Mouse (Mus musculus) liver, embryonic 11.5 days (tissue): ENCODE results near the gene 5830473C10Rik. TPM values are rescaled to one million over a fixed set of nuclear protein-coding genes. Genes with fewer than 3 reads are reported as not detected.
A peak's percentile ranks its signal among the peaks of the same experiment; 100 is the strongest.

Source experiments
- ATAC-seq: fragments of 200-750 bp; cut with Nextera tagmentation; replicated peaks from 2 replicates; pipeline ENCODE4 v1.8.0; 2017; ENCODE audit warnings: moderate number of reproducible peaks, mild to moderate bottlenecking, moderate TSS enrichment, moderate library complexity; ENCODE audit not compliant: low FRiP score
- DNase-seq: peaks from one replicate; pipeline ENCODE4 v3.0.0-alpha.2; 2017; ENCODE audit warnings: low spot score
- H3K27ac ChIP-seq: fragments of 300-500 bp; sonication (generic); 2 replicates; pipeline ENCODE4 v1.5.1; 2014; ENCODE audit warnings: mild to moderate bottlenecking, low read depth, low read length, control low read depth
- H3K27me3 ChIP-seq: fragments of 300-500 bp; sonication (generic); replicated peaks from 2 replicates; pipeline ENCODE4 v1.6.1; 2014; ENCODE audit warnings: low read length, mixed read lengths; ENCODE audit not compliant: control insufficient read depth, insufficient read depth
- H3K36me3 ChIP-seq: fragments of 300-500 bp; sonication (generic); 2 replicates; pipeline ENCODE4 v1.6.1; 2014; ENCODE audit warnings: mild to moderate bottlenecking, low read length, moderate library complexity, mixed read lengths; ENCODE audit not compliant: control insufficient read depth, insufficient read depth
- H3K4me1 ChIP-seq: fragments of 300-500 bp; sonication (generic); replicated peaks from 2 replicates; pipeline ENCODE4 v1.6.1; 2014; ENCODE audit warnings: low read length, mixed read lengths; ENCODE audit not compliant: control insufficient read depth, insufficient read depth
- H3K4me2 ChIP-seq: fragments of 300-500 bp; sonication (generic); 2 replicates; pipeline ENCODE4 v1.6.1; 2014; ENCODE audit warnings: mild to moderate bottlenecking, control low read depth, moderate library complexity
- H3K4me3 ChIP-seq: fragments of 300-500 bp; sonication (generic); 2 replicates; pipeline ENCODE4 v1.5.1; 2014; ENCODE audit warnings: low read depth, low read length, control low read depth
- H3K9ac ChIP-seq: fragments of 300-500 bp; sonication (generic); 2 replicates; pipeline ENCODE4 v1.6.1; 2014; ENCODE audit warnings: low read depth, low read length, control low read depth
- H3K9me3 ChIP-seq: fragments of 300-500 bp; sonication (generic); 2 replicates; pipeline ENCODE4 v1.6.1; 2016; ENCODE audit warnings: low read length, inconsistent platforms, mixed read lengths; ENCODE audit not compliant: control insufficient read depth
- WGBS: fragments of 180-500 bp; shearing (Covaris S2); extraction: QIAGEN DNeasy Blood & Tissue Kit; methylation state at CpG from one replicate; pipeline ENCODE4 v1.1.7; 2014; 5-methylcytosine and 5-hydroxymethylcytosine counted together
- polyA plus RNA-seq: library from polyadenylated mRNA; unstranded; fragments of >200 nt; fragmentation: Nextera tagmentation; extraction: Ambion mirVana; gene quantifications from 2 replicates; pipeline ENCODE4 v1.2.1, GENCODE M21; 2014

5830473C10Rik gene
- polyA plus RNA-seq, 1 experiment from 2014 or later, result 0.19 TPM

DNA sequence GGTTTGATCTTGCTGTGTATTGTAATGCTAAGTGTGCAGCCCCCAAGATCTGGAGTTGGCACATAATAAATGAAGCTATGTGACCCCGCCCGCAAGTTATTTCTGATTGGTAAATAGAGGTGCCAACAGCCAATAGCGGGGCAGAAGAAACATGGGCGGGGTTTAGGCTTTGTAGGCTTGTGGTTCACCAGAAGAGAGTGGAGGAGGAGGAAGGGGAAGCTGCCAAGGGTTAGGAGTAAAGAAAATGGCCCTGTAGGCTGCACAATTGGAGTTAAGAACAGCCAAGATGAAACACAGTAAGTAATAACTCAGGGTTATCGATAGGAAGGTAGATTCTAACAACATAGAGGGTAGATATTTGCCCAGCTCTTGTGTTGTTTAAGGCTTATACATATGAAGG, 25.6 kb downstream of the 5830473C10Rik start:
- H3K9me3 ChIP-seq, result no peaks in the 10 kb centered on the region
- H3K4me3 ChIP-seq, result no peak overlapping the region
- H3K27ac ChIP-seq, result no peak overlapping the region
- no peaks in the 10 kb centered on the region for H3K4me1 ChIP-seq
- ATAC-seq (no peak), DNase-seq (no peak)
- WGBS, result 64% methylated on average over 5 of the region's 5 CpGs
- no peak overlapping the region for H3K4me2 ChIP-seq
- no peaks in the 10 kb centered on the region for H3K27me3 ChIP-seq
- no peak overlapping the region for H3K9ac ChIP-seq
- H3K36me3 ChIP-seq, result no peaks in the 10 kb centered on the region

DNA sequence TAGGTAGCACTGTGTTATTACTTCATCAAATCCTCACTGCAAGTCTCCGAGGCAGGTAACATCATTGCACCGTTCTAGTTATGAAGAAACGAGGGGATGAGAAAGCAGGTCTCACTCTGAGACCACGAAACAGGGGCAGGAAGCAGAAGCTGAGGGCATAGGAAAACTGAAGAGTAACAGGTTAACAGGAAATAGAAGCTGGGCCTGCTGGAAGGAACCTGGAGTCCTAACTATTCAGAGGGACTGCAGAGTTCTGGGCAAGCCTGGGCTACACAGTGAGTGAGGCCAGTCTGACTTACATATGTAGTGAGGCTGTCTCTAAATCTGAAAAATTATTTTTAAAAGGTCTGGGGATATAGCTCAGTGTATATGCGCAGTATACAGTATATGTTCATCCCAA, 27.2 kb downstream of the 5830473C10Rik start:
- Histone ChIP-seq H3K27ac (no peak overlapping the region), H3K4me1 (no peaks in the 10 kb centered on the region), H3K4me3 (no peak overlapping the region), H3K4me2 (no peak overlapping the region), H3K27me3 (no peaks in the 10 kb centered on the region), H3K9me3 (no peaks in the 10 kb centered on the region), H3K9ac (no peak overlapping the region), H3K36me3 (no peaks in the 10 kb centered on the region)
- 85% methylated on average over 5 of the region's 5 CpGs for WGBS
- no peak for ATAC-seq
- DNase-seq, result no peak

DNA sequence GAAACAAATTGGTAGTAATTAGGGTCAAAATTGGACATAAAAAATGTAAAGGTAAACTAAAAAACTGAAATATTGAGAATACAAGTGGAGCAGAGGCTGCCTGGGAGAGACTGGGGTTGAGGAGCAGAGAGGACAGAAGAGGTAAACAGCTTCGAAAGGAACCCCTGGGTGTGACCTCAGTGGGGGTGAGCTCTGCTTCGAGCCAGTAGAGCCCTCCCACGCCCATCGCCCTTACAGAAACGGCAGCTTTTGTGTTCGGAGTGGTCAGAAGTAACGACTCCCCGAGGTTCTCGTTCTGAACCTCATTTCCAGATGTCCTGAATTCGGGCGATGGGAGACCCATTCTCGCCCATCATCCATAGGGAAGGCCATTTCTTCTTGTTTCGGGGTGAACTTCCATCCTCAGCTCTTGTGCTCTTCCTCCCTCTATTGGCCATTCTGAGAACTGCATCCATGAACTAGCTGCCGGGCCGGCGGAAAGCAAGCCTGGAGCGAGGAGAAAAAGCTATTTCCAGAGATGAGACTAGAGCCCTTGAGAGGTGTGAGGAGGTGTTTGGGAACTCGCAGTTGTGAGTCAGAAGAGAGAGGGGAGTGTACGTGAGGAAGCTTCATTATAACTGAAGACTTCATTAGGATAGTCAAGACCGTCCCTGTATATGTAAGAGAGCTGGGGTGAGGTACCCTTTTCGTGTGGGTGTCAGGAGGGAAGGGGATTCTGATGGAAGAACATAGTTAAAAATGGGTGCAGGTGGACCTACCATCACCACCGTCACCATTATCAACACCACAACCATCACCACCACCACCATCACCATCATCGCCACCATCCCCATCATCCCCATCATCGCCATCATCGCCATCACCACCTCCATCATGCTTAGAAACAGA, 28.0 kb downstream of the 5830473C10Rik start:
- peak; percentile 34 for ATAC-seq
- Histone ChIP-seq H3K4me3 (peak overlapping the region; percentile 31), H3K4me1 (no peaks in the 10 kb centered on the region), H3K4me2 (peak overlapping the region; percentile 67), H3K27me3 (no peaks in the 10 kb centered on the region), H3K27ac (no peak overlapping the region), H3K9me3 (no peaks in the 10 kb centered on the region), H3K36me3 (no peaks in the 10 kb centered on the region), H3K9ac (no peak overlapping the region)
- DNase-seq, result peak; percentile 54
- whole genome bisulfite sequencing, result 25% methylated on average over 25 of the region's 25 CpGs

DNA sequence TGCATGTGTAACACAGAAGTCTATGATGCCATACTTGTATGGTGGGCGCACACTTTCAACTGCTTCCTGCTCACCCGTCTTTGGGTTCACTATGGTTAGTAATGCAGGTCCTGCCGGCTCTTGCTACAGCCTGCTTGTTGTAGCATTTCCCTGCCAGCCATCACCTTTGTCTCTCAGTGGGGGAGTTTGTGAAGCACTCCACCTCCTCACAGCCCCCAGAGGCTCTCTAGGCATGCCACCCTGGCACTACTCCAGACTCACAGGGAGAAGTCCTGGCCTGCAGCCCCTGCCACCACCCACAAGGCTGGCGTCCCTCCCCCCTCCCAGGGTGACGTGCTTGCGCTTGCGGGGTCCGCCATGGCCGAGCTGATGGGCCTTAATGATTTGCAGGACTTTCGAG, 29.8 kb downstream of the 5830473C10Rik start:
- H3K4me3 ChIP-seq, result no peak overlapping the region
- DNase-seq, result no peak
- no peaks in the 10 kb centered on the region for H3K9me3 ChIP-seq
- 82% methylated on average over 10 of the region's 10 CpGs for WGBS
- no peak overlapping the region for H3K27ac ChIP-seq
- no peaks in the 10 kb centered on the region for H3K36me3 ChIP-seq
- H3K9ac ChIP-seq, result no peak overlapping the region
- no peaks in the 10 kb centered on the region for H3K27me3 ChIP-seq
- H3K4me1 ChIP-seq, result no peaks in the 10 kb centered on the region
- no peak for ATAC-seq
- no peak overlapping the region for H3K4me2 ChIP-seq

DNA sequence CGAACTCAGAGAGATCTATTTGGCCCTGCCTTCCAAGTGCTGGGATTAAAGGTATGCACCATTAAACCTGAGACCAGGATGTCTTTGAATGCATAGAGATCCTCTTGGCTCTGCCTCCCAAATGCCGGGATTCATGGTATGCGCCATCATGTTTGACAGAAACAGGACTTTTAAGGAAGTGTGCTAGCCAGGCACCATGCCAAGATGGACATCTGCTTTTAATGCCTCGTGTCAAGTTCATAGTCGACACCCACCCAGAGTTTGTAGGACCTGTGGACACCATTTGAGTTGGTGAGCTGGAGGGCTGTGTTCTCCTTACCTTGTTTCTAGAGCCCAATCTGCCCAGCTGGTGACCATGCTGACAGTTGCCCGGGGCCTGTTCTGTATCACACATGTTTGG, 31.0 kb downstream of the 5830473C10Rik start:
- Histone ChIP-seq H3K4me3 (no peak overlapping the region), H3K4me2 (no peak overlapping the region), H3K9ac (no peak overlapping the region), H3K27ac (no peak overlapping the region), H3K27me3 (no peaks in the 10 kb centered on the region), H3K36me3 (no peaks in the 10 kb centered on the region), H3K4me1 (no peaks in the 10 kb centered on the region), H3K9me3 (no peaks in the 10 kb centered on the region)
- WGBS, result 87% methylated on average over 6 of the region's 6 CpGs
- DNase-seq, result no peak
- no peak for ATAC-seq

DNA sequence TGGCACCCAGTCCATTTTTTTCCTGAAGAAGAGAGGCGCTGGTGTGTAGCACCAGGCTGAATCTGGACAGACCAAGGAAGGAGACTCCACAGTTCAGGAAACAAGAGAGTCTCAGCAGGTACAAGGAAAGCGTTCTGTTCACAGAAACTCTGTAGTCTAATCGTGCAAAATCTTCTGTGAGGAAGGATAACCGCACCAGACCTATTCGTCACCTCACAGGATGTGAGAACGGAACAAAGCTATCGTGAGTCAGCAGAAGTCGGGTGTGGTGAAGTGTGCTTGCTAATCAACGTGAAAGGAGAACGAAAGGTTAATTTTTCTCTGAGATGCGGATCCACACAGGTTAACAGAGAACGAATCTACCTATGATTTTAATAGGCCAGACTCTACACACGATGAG, 34.0 kb downstream of the 5830473C10Rik start:
- Histone ChIP-seq H3K4me3 (no peak overlapping the region), H3K9ac (no peak overlapping the region), H3K27ac (no peak overlapping the region), H3K36me3 (no peaks in the 10 kb centered on the region), H3K4me1 (no peaks in the 10 kb centered on the region), H3K4me2 (no peak overlapping the region; the same call in 1 of the 2 replicates), H3K9me3 (no peaks in the 10 kb centered on the region), H3K27me3 (no peaks in the 10 kb centered on the region)
- WGBS, result 61% methylated on average over 13 of the region's 13 CpGs
- ATAC-seq, result peak; percentile 29; the same call in 1 of the 2 replicates
- DNase-seq, result no peak

DNA sequence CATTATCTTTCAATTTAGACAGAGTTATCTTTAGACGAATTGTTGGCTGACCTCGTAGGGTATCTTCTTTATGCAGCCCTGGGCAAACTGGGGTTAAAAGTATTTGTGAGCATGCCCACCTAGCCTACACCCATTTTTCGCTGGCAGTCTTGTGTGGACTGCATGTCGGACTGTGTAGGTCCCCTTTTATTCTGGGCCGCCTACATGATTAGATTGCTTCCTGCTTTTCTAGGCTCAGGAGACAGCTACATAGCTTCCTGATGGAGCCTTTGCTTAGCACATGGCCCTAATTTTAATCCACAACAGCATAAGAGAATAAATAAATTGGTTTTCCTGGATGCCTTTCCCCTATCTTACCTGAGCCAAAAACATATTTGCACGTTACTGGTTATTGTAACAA, 35.2 kb downstream of the 5830473C10Rik start:
- 78% methylated on average over 6 of the region's 6 CpGs for WGBS

DNA sequence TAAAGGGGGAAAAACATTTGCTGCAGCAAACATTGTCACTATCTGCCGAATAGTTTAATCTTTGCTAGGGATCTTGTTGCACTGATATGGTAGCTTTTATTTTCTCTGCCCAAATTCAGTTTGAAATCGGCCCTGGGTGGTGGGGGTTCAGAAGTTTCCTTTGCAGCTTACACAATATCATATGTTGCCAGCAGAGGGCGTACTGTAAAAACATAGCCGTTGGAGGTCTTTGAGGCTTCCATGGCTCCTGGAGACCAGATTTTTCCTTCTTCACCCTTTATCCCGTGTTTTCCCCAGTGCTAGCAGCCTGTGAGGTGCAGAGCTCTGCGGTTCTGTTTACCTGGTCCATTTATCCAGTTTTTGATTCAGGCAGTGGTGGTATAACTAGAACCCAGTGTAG, 40.6 kb downstream of the 5830473C10Rik start:
- Histone ChIP-seq H3K4me3 (no peak overlapping the region), H3K27me3 (no peaks in the 10 kb centered on the region), H3K4me1 (no peaks in the 10 kb centered on the region), H3K4me2 (no peak overlapping the region), H3K9me3 (no peaks in the 10 kb centered on the region), H3K36me3 (no peaks in the 10 kb centered on the region), H3K9ac (no peak overlapping the region), H3K27ac (no peak overlapping the region)
- no peak for DNase-seq
- 21% methylated on average over 6 of the region's 6 CpGs for WGBS
- ATAC-seq, result 0 out of 2 replicates have a peak, but pooled peaks have one; percentile 12

More for the DNA sequence above, 35.2 kb downstream of the 5830473C10Rik start:
- no peak overlapping the region for H3K9ac ChIP-seq
- no peak for ATAC-seq
- H3K36me3 ChIP-seq, result no peaks in the 10 kb centered on the region
- no peaks in the 10 kb centered on the region for H3K9me3 ChIP-seq
- no peak overlapping the region for H3K4me2 ChIP-seq
- no peaks in the 10 kb centered on the region for H3K27me3 ChIP-seq
- no peaks in the 10 kb centered on the region for H3K4me1 ChIP-seq
- no peak overlapping the region for H3K27ac ChIP-seq
- no peak for DNase-seq
- no peak overlapping the region for H3K4me3 ChIP-seq

DNA sequence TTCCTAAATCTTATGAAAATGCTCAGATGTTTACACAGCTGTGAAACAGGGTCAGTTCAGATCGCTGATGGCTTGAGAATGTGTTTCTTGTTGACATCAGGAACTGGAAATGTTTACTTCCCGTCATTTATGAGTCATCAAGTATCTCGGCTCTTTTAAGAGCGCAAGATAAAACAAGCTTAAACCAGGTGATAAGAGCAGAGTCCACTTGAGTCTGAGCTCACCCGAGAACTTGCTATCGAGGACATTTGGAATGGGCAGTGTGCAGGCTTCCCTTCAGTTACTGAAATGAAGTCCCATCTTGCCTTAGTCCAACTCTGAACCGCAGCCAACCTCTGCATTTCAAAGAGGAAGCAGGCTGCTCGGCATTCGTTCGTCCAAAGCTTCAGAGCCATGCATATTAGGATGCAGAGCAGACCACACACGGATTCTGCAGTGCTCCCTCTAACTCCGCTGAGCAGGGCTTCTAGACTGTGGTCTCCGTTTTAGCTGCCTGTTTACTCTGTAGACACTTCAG, 42.6 kb downstream of the 5830473C10Rik start:
- Histone ChIP-seq H3K27ac (no peak overlapping the region), H3K9ac (no peak overlapping the region), H3K4me2 (no peak overlapping the region), H3K4me3 (no peak overlapping the region), H3K27me3 (no peaks in the 10 kb centered on the region), H3K4me1 (no peaks in the 10 kb centered on the region), H3K9me3 (no peaks in the 10 kb centered on the region), H3K36me3 (no peaks in the 10 kb centered on the region)
- DNase-seq (no peak), ATAC-seq (no peak)
- WGBS, result 30% methylated on average over 13 of the region's 13 CpGs
